Mouse (Mus musculus) heart, embryonic 15.5 days (tissue): Measurements from ENCODE around the gene Gm379. TPM values are rescaled to one million over a fixed set of nuclear protein-coding genes. Genes with fewer than 3 reads are reported as not detected.

Experiments used
- ATAC-seq: fragments of 200-750 bp; cut with Nextera tagmentation; replicated peaks from 2 replicates; pipeline ENCODE4 v1.8.0; 2017; ENCODE audit warnings: low read depth, moderate TSS enrichment; ENCODE audit not compliant: insufficient number of reproducible peaks, insufficient read depth, low FRiP score
- H3K27ac ChIP-seq: fragments of 300-500 bp; sonication (generic); 2 replicates; pipeline ENCODE4 v1.5.1; 2015; ENCODE audit warnings: mild to moderate bottlenecking, inconsistent platforms
- H3K27me3 ChIP-seq: fragments of 300-500 bp; sonication (generic); 2 replicates; pipeline ENCODE4 v1.6.1; 2015; ENCODE audit warnings: inconsistent platforms
- H3K36me3 ChIP-seq: fragments of 300-500 bp; sonication (generic); 2 replicates; pipeline ENCODE4 v1.6.1; 2015; ENCODE audit warnings: mild to moderate bottlenecking, inconsistent platforms
- H3K4me1 ChIP-seq: fragments of 300-500 bp; sonication (generic); replicated peaks from 2 replicates; pipeline ENCODE4 v1.6.1; 2015; ENCODE audit warnings: inconsistent platforms
- H3K4me2 ChIP-seq: fragments of 300-500 bp; sonication (generic); 2 replicates; pipeline ENCODE4 v1.6.1; 2015; ENCODE audit warnings: inconsistent platforms, mild to moderate bottlenecking, moderate library complexity
- H3K4me3 ChIP-seq: fragments of 300-500 bp; sonication (generic); 2 replicates; pipeline ENCODE4 v1.5.1; 2015; ENCODE audit warnings: mild to moderate bottlenecking, inconsistent platforms
- H3K9ac ChIP-seq: fragments of 300-500 bp; sonication (generic); 2 replicates; pipeline ENCODE4 v1.6.1; 2015; ENCODE audit warnings: mild to moderate bottlenecking, inconsistent platforms
- H3K9me3 ChIP-seq: fragments of 300-500 bp; sonication (generic); replicated peaks from 2 replicates; pipeline ENCODE4 v1.6.1; 2016; ENCODE audit warnings: inconsistent platforms
- whole genome bisulfite sequencing: fragments of 180-500 bp; shearing (Covaris S2); methylation state at CpG from one replicate; pipeline ENCODE4 v1.1.7; 2015; ENCODE audit warnings: mixed read lengths; 5-methylcytosine and 5-hydroxymethylcytosine counted together
- polyA plus RNA-seq: library from polyadenylated mRNA; unstranded; fragments of >200 nt; fragmentation: Nextera tagmentation; extraction: Ambion mirVana; gene quantifications from 2 replicates; pipeline ENCODE4 v1.2.1, GENCODE M21; 2015

The Gm379 gene
- polyA plus RNA-seq, result not detected in 2 replicates

DNA sequence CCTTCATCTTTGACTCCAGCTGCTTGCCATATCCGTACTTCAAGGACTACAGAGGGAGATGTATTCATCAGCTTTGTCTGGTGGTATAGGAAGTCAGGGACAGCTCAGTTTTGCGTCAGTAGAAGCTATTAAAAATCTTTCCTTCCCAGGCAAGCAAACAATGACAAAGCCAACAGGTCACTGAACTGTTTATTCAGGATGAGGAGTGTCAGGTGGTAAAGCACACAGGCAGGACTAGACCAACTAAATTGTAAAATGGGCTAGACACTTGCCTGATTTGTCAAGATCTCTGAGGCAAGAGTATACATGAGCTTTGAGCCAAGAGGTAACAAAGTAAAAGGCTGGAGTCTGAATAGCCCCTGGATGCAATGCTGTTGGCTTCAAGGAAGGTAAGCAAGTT, at the start of gene Gm379:
Gene Gm379 (minus strand): TSS at position 7 of the 400 bp plus-strand sequence.
- Histone ChIP-seq H3K27me3 (no peaks in the 10 kb centered on the region), H3K9ac (no peak within 1 kb of the TSS), H3K9me3 (no peaks in the 10 kb centered on the region), H3K4me3 (no peak within 1 kb of the TSS), H3K36me3 (no peaks in the 10 kb centered on the region), H3K4me2 (no peak within 1 kb of the TSS), H3K27ac (no peak within 1 kb of the TSS), H3K4me1 (no peaks in the 10 kb centered on the region)
- WGBS, result 50% methylated on average over 2 of the region's 2 CpGs
- no peak for ATAC-seq

GRCm38 (mm10) chrX:108704312-108704711, 39.6 kb upstream of the Gm379 start:
- no peaks in the 10 kb centered on the region for H3K4me1 ChIP-seq
- no peak overlapping the region for H3K27ac ChIP-seq
- no peaks in the 10 kb centered on the region for H3K36me3 ChIP-seq
- H3K27me3 ChIP-seq, result no peaks in the 10 kb centered on the region
- H3K4me3 ChIP-seq, result no peak overlapping the region
- 72% methylated on average over 2 of the region's 2 CpGs for WGBS
- no peaks in the 10 kb centered on the region for H3K9me3 ChIP-seq
- no peak overlapping the region for H3K4me2 ChIP-seq
- no peak overlapping the region for H3K9ac ChIP-seq
- no peak for ATAC-seq

DNA sequence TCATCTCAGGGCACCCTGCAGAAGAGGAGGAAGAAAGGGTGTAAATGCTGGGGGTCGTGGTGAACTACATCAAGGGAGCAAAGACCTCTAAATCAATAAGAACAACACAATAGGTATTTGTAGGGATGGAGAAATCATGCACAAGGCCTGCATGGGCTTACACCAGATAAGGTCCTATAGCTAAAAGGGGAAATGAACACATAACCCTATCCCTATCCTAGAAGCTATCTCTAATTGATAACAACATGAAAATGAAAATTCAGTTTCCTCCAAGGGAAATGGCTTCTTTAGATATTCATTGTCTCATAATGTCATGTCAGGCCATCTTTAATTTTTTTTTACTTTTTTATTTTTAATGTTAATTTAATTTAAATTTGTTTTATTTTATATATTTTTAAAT, 4.2 kb upstream of the Gm379 start:
- no peaks in the 10 kb centered on the region for H3K36me3 ChIP-seq
- H3K4me2 ChIP-seq, result no peak overlapping the region
- H3K4me3 ChIP-seq, result no peak overlapping the region
- H3K9ac ChIP-seq, result no peak overlapping the region
- H3K4me1 ChIP-seq, result no peaks in the 10 kb centered on the region
- no peak for ATAC-seq
- H3K9me3 ChIP-seq, result no peaks in the 10 kb centered on the region
- 33% methylated on average over 1 of the region's 1 CpGs for WGBS
- H3K27ac ChIP-seq, result no peak overlapping the region
- no peaks in the 10 kb centered on the region for H3K27me3 ChIP-seq

DNA sequence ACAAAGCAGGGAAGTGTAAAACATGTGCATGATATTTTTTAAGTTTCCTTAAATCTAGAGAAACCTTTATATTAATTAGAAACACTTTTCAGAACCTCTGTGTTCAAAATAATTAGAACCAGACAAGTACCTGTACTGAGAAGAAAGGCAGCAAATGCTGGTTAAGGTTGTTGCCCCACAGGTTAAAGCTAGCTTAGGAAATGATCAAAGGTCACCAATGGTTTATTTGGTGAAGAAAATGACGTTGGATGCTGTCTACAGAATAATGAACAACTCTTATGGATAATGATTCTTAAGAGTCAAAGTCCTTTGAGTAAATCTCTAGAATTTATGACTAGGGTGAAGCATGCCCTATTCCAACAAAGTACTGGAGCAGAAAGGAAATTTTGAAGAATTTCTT, 42.7 kb downstream of the Gm379 start:
- ATAC-seq, result no peak
- H3K27ac ChIP-seq, result no peak overlapping the region
- H3K27me3 ChIP-seq, result no peaks in the 10 kb centered on the region
- WGBS, result 58% methylated on average over 1 of the region's 1 CpGs
- no peaks in the 10 kb centered on the region for H3K9me3 ChIP-seq
- H3K36me3 ChIP-seq, result no peaks in the 10 kb centered on the region
- H3K4me3 ChIP-seq, result no peak overlapping the region
- no peaks in the 10 kb centered on the region for H3K4me1 ChIP-seq
- no peak overlapping the region for H3K4me2 ChIP-seq
- no peak overlapping the region for H3K9ac ChIP-seq

- 87% methylated on average over 1 of the region's 1 CpGs for WGBS
Measured at GRCm38 (mm10) chrX:108620886-108621285, 43.8 kb downstream of the Gm379 start.

More at GRCm38 (mm10) chrX:108620886-108621285, 43.8 kb downstream of the Gm379 start:
- Histone ChIP-seq H3K4me2 (no peak overlapping the region), H3K9me3 (no peaks in the 10 kb centered on the region), H3K9ac (no peak overlapping the region), H3K36me3 (no peaks in the 10 kb centered on the region), H3K4me1 (no peaks in the 10 kb centered on the region), H3K27me3 (no peaks in the 10 kb centered on the region), H3K4me3 (no peak overlapping the region), H3K27ac (no peak overlapping the region)
- no peak for ATAC-seq

Other genes with a start within 250 kb of the Gm379 start
- gene Brwd3, start 169.5 kb upstream of the Gm379 start, polyA plus RNA-seq, result 1.5 and 2.0 TPM in 2 replicates